In genomic region chr7:45434203-45435015, GRCm38 (mm10) we compare ENCODE assay signal across 8 mouse cellular contexts. TPM values are rescaled to one million over a fixed set of nuclear protein-coding genes. Genes with fewer than 3 reads are reported as not detected.
DNase-seq lines count a peak whose midpoint lies in the region; ATAC-seq lines count a peak whose summit lies in the region.

Gene Gys1 (plus strand): TSS chr7:45434844.

- H3K27ac ChIP-seq in brown adipose tissue, adult 24 weeks (replicated peaks; ENCODE audit: low read depth, low read length): peak within 1 kb of the TSS; percentile 95
- peak within 1 kb of the TSS; percentile 92 for H3K27ac ChIP-seq in heart, embryonic 13.5 days (replicated peaks)
- H3K27ac ChIP-seq in liver, embryonic 12.5 days: peak within 1 kb of the TSS; percentile 88
- H3K27ac ChIP-seq in stomach, embryonic 15.5 days: peak within 1 kb of the TSS; percentile 89

- DNase-seq in CD4-positive, CD25-positive, alpha-beta regulatory T cell, adult 2 months (ENCODE audit: low read depth, low spot score): peak; percentile 100
- peak; percentile 99 for DNase-seq in fat pad, adult 2 months (ENCODE audit: extremely low read depth, low read depth, low spot score)
- peak; percentile 100 for DNase-seq in kidney, postnatal 10 days
- DNase-seq in natural killer cell, adult 2 months (ENCODE audit: low spot score in 2 of 2): peak; percentile 100

- under 1% methylated on average over 45 of the region's 45 CpGs for WGBS in heart, embryonic 13.5 days
- WGBS in liver, embryonic 12.5 days (ENCODE audit: insufficient replicate concordance): under 1% methylated on average over 45 of the region's 45 CpGs
- WGBS in stomach, embryonic 15.5 days: under 1% methylated on average over 45 of the region's 45 CpGs

- no peaks in the 10 kb centered on the region for H3K9me3 ChIP-seq in heart, embryonic 13.5 days
- no peaks in the 10 kb centered on the region for H3K9me3 ChIP-seq in liver, embryonic 12.5 days (replicated peaks)
- H3K9me3 ChIP-seq in stomach, embryonic 15.5 days: no peaks in the 10 kb centered on the region

- H3K4me1 ChIP-seq in brown adipose tissue, adult 24 weeks (ENCODE audit: control insufficient read depth, insufficient read depth, insufficient read length, low read length): peaks cover 14% of the 10 kb centered on the region
- H3K4me1 ChIP-seq in heart, embryonic 13.5 days: peaks cover 45% of the 10 kb centered on the region
- H3K4me1 ChIP-seq in liver, embryonic 12.5 days: peaks cover 50% of the 10 kb centered on the region
- H3K4me1 ChIP-seq in stomach, embryonic 15.5 days: peaks cover 39% of the 10 kb centered on the region

- H3K4me2 ChIP-seq in heart, embryonic 13.5 days: peak within 1 kb of the TSS; percentile 97
- H3K4me2 ChIP-seq in liver, embryonic 12.5 days: peak within 1 kb of the TSS; percentile 91
- peak within 1 kb of the TSS; percentile 85 for H3K4me2 ChIP-seq in stomach, embryonic 15.5 days

- peaks cover 41% of the 10 kb centered on the region for H3K36me3 ChIP-seq in heart, embryonic 13.5 days
- H3K36me3 ChIP-seq in liver, embryonic 12.5 days: peaks cover 31% of the 10 kb centered on the region
- peaks cover 16% of the 10 kb centered on the region for H3K36me3 ChIP-seq in stomach, embryonic 15.5 days

- peak within 1 kb of the TSS; percentile 95 for H3K9ac ChIP-seq in heart, embryonic 13.5 days
- peak within 1 kb of the TSS; percentile 87 for H3K9ac ChIP-seq in liver, embryonic 12.5 days
- peak within 1 kb of the TSS; percentile 85 for H3K9ac ChIP-seq in stomach, embryonic 15.5 days

- peak within 1 kb of the TSS; percentile 78 for H3K4me3 ChIP-seq in brown adipose tissue, adult 24 weeks (ENCODE audit: insufficient read depth, low read depth, low read length)
- H3K4me3 ChIP-seq in heart, embryonic 13.5 days: peak within 1 kb of the TSS; percentile 80
- peak within 1 kb of the TSS; percentile 72 for H3K4me3 ChIP-seq in liver, embryonic 12.5 days
- H3K4me3 ChIP-seq in stomach, embryonic 15.5 days (replicated peaks): peak within 1 kb of the TSS; percentile 89

- H3K27me3 ChIP-seq in heart, embryonic 13.5 days (replicated peaks): no peaks in the 10 kb centered on the region
- no peaks in the 10 kb centered on the region for H3K27me3 ChIP-seq in liver, embryonic 12.5 days (replicated peaks)
- no peaks in the 10 kb centered on the region for H3K27me3 ChIP-seq in stomach, embryonic 15.5 days (replicated peaks)

- peak; percentile 88 for ATAC-seq in heart, embryonic 13.5 days (ENCODE audit: extremely low read depth, insufficient number of reproducible peaks, low FRiP score, low TSS enrichment)
- peak; percentile 94 for ATAC-seq in liver, embryonic 12.5 days
- peak; percentile 97 for ATAC-seq in stomach, embryonic 15.5 days (ENCODE audit: insufficient read depth, low FRiP score, low read depth)

RNA-seq across cellular contexts. Expression of gene Gys1, which starts in this region (rescaled TPM):
- 90.6 and 112 TPM in 2 replicates for polyA plus RNA-seq in brown adipose tissue, adult 24 weeks (2012; ENCODE audit: insufficient read depth, insufficient read length, missing spikeins)
- 91.8 and 95.3 TPM in 2 replicates for polyA plus RNA-seq in heart, embryonic 13.5 days (2015; fragmentation: Nextera tagmentation; extraction: Ambion mirVana)
- polyA plus RNA-seq in liver, embryonic 12.5 days (2016; fragmentation: Nextera tagmentation; extraction: Ambion mirVana): 8.6 and 10.2 TPM in 2 replicates
- 34.3 and 37.7 TPM in 2 replicates for polyA plus RNA-seq in stomach, embryonic 15.5 days (2015; fragmentation: Nextera tagmentation; extraction: Ambion mirVana)

Comparison
In these comparisons a context has a peak if more than half of its experiments do, and no peak if none do; other contexts are left out.
1. Peak in every context shown above with its lines: DNase-seq, ATAC-seq, H3K4me3 ChIP-seq and H3K27ac ChIP-seq.